Mouse (Mus musculus): ENCODE results near the gene Tcf3.

Tcf3 gene

GRCm38 (mm10) chr10:80407924-80408323 lies 25.5 kb downstream of the Tcf3 start:
- no peak for DNase-seq (ENCODE audit: low spot score in 2 of 2)

GRCm38 (mm10) chr10:80406684-80407501 lies 26.6 kb downstream of the Tcf3 start, which contains the start of gene Uqcr11:
Gene Uqcr11 (minus strand): TSS chr10:80406830.
- peak; percentile 86 to 93 for DNase-seq (ENCODE audit: low spot score in 2 of 2)

GRCm38 (mm10) chr10:80405481-80406173 lies 27.8 kb downstream of the Tcf3 start:
- DNase-seq (ENCODE audit: low spot score in 2 of 2), result no peak

GRCm38 (mm10) chr10:80403044-80403692 lies 30.3 kb downstream of the Tcf3 start:
- DNase-seq (ENCODE audit: low spot score in 2 of 2), result peak; percentile 32 to 36

- DNase-seq (ENCODE audit: low spot score in 2 of 2), result no peak
These were observed 32.7 kb downstream of the Tcf3 start for GRCm38 (mm10) chr10:80400704-80401161.

GRCm38 (mm10) chr10:80399973-80400703 lies 33.3 kb downstream of the Tcf3 start:
- DNase-seq (ENCODE audit: low spot score in 2 of 2), result no peak

- peak; percentile 98 to 100 for DNase-seq (ENCODE audit: low spot score in 2 of 2)
These were observed 34.1 kb downstream of the Tcf3 start, which contains the start of gene Mbd3 for GRCm38 (mm10) chr10:80399191-80399972. Gene Mbd3 (minus strand): TSS chr10:80399550.

- DNase-seq (ENCODE audit: low spot score in 2 of 2), result peak; percentile 94 to 98
These were observed 34.7 kb downstream of the Tcf3 start for GRCm38 (mm10) chr10:80398719-80399190.

GRCm38 (mm10) chr10:80398174-80398535 lies 35.3 kb downstream of the Tcf3 start:
- DNase-seq (ENCODE audit: low spot score in 2 of 2), result no peak

GRCm38 (mm10) chr10:80397524-80398173 lies 35.8 kb downstream of the Tcf3 start:
- DNase-seq (ENCODE audit: low spot score in 2 of 2), result no peak

- DNase-seq (ENCODE audit: low spot score in 2 of 2), result no peak
These were observed 36.5 kb downstream of the Tcf3 start for GRCm38 (mm10) chr10:80396822-80397523.

GRCm38 (mm10) chr10:80395025-80395627 lies 38.3 kb downstream of the Tcf3 start:
- no peak for DNase-seq (ENCODE audit: low spot score in 2 of 2)

- DNase-seq (ENCODE audit: low spot score in 2 of 2), result no peak
These were observed 40.8 kb downstream of the Tcf3 start for GRCm38 (mm10) chr10:80392687-80393086.

GRCm38 (mm10) chr10:80390697-80391096 lies 42.8 kb downstream of the Tcf3 start:
- no peak for DNase-seq (ENCODE audit: low spot score in 2 of 2)

- DNase-seq (ENCODE audit: low spot score in 2 of 2), result no peak
These were observed 44.2 kb downstream of the Tcf3 start for GRCm38 (mm10) chr10:80389185-80389708.

- DNase-seq (ENCODE audit: low spot score in 2 of 2), result no peak
These were observed 44.7 kb downstream of the Tcf3 start for GRCm38 (mm10) chr10:80388731-80389130.

GRCm38 (mm10) chr10:80387522-80387959 lies 45.9 kb downstream of the Tcf3 start, which contains the start of gene Mex3d:
Gene Mex3d (minus strand): TSS chr10:80387659.
- DNase-seq (ENCODE audit: low spot score in 2 of 2), result peak; percentile 72 to 85

GRCm38 (mm10) chr10:80386735-80387471 lies 46.5 kb downstream of the Tcf3 start:
- peak in 1 of 2 experiments; percentile 18 for DNase-seq (ENCODE audit: low spot score in 2 of 2)

Data from urinary bladder, postnatal 36 days (tissue).